In the genomic region with DNA sequence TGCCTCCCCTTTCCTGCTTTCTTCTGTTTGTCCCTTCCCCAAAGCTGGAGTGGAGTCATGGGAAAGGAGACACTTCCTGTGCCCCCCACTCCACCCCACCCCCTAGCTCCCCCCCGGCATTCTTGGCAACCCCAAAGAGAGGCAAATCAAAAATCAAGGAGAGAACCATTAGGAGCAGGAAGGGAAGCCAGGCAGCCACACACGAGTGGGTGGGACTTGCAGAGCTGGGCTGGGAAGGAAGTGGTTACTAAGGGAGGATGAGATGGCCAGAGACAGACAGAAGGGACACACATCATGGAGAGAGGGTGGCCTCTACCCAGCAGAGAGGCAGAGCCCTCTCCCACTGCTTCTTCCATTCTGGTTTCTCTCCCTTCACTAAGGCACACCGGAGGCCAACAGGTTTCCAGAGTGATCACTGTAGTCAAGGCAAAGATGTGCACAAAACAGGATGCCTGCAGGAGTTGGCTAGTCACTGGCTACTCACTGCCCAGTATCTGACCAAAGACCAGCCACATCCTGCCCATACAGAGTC, we compare ENCODE assay signal across 8 mouse cellular contexts. TPM values are rescaled to one million over a fixed set of nuclear protein-coding genes. Genes with fewer than 3 reads are reported as not detected.
DNase-seq lines count a peak whose midpoint lies in the region; ATAC-seq and TF ChIP-seq lines count a peak whose summit lies in the region.

No protein-coding gene starts in this region.

- H3K79me2 ChIP-seq in liver, adult 2 months (ENCODE audit: control insufficient read depth, insufficient read depth, low read length): peaks cover 65% of the 10 kb centered on the region

- H3K4me2 ChIP-seq in forebrain, embryonic 14.5 days (ENCODE audit: low read length): peak overlapping the region; percentile 25

- no peak for TF ChIP-seq CTCF in liver, adult 2 months (IDR thresholded peaks at IDR 0.05; ENCODE audit: low read depth, low read length)

- peak overlapping the region; percentile 15; the same call in 1 of the 2 replicates for H3K27ac ChIP-seq in liver, adult 2 months (replicated peaks; ENCODE audit: insufficient read depth, low read depth, low read length)
- peak overlapping the region; percentile 65 for H3K27ac ChIP-seq in forebrain, embryonic 14.5 days (ENCODE audit: low read depth, low read length)

- DNase-seq in liver, adult 2 months (ENCODE audit: extremely low read depth, low read depth, low spot score): no peak
- DNase-seq in liver: no peak
- DNase-seq in forebrain, embryonic 14.5 days (ENCODE audit: low spot score): no peak
- DNase-seq in induced T-regulatory cell, adult 2 months (ENCODE audit: low read depth): peak; percentile 62
- DNase-seq in lung, postnatal 36 days: peak; percentile 75
- no peak for DNase-seq in T-cell, adult 2 months (ENCODE audit: low spot score)
- DNase-seq in ovary, postnatal 36 days (ENCODE audit: low spot score): no peak
- no peak for DNase-seq in cerebellum, adult 11-12 months

- H3K36me3 ChIP-seq in liver, adult 2 months (ENCODE audit: control insufficient read depth, insufficient read depth, low read length): no peaks in the 10 kb centered on the region
- H3K36me3 ChIP-seq in forebrain, embryonic 14.5 days (ENCODE audit: control insufficient read depth, insufficient read depth, low read length): no peaks in the 10 kb centered on the region; the same call in 1 of the 2 replicates

- 38% methylated on average over 3 of the region's 3 CpGs for WGBS in liver, adult 2 months
- 34% methylated on average over 3 of the region's 3 CpGs for WGBS in forebrain, embryonic 14.5 days

- no peaks in the 10 kb centered on the region for H3K27me3 ChIP-seq in liver, adult 2 months (ENCODE audit: control insufficient read depth, insufficient read depth, low read length)
- H3K27me3 ChIP-seq in forebrain, embryonic 14.5 days (replicated peaks; ENCODE audit: control insufficient read depth, insufficient read depth, low read length): no peaks in the 10 kb centered on the region

- no peak overlapping the region for H3K9ac ChIP-seq in liver, adult 2 months (ENCODE audit: low read depth, low read length)
- no peak overlapping the region for H3K9ac ChIP-seq in forebrain, embryonic 14.5 days (ENCODE audit: low read length)

- ATAC-seq in forebrain, embryonic 14.5 days: no peak

- no peak overlapping the region for H3K4me3 ChIP-seq in liver, adult 2 months (ENCODE audit: insufficient read depth, low read depth, low read length)
- H3K4me3 ChIP-seq in forebrain, embryonic 14.5 days (ENCODE audit: low read depth, low read length): no peak overlapping the region

- TF ChIP-seq POLR2A in liver, adult 2 months (IDR thresholded peaks at IDR 0.05; ENCODE audit: extremely low read depth, insufficient read depth, low read length): no peak

- H3K4me1 ChIP-seq in liver, adult 2 months (ENCODE audit: control insufficient read depth, insufficient read depth, low read length): peaks cover 21% of the 10 kb centered on the region
- H3K4me1 ChIP-seq in forebrain, embryonic 14.5 days (ENCODE audit: control insufficient read depth, insufficient read depth, low read length): peaks cover 32% of the 10 kb centered on the region

- H3K9me3 ChIP-seq in forebrain, embryonic 14.5 days (replicated peaks; ENCODE audit: control insufficient read depth, low read length): no peaks in the 10 kb centered on the region

RNA-seq across cellular contexts. Expression of a gene that starts 43.3 kb away (rescaled TPM):
- total RNA-seq in liver, adult 2 months (2014; rRNA removed): 4.2 and 7.5 TPM in 2 replicates
- 19.3 and 19.5 TPM in 2 replicates for polyA plus RNA-seq in liver, adult 2 months (2012; rRNA removed)
- 16.2 and 17.1 TPM in 2 replicates for polyA plus RNA-seq in forebrain, embryonic 14.5 days (2014; fragmentation: Nextera tagmentation; extraction: Ambion mirVana)

Comparison
In these comparisons a context has a peak if more than half of its experiments do, and no peak if none do; other contexts are left out.
1. DNase-seq: peak in induced T-regulatory cell, adult 2 months (single experiment) and lung, postnatal 36 days (single experiment); none in liver, adult 2 months (single experiment), liver (single experiment), forebrain, embryonic 14.5 days (single experiment), T-cell, adult 2 months (single experiment), ovary, postnatal 36 days (single experiment) and cerebellum, adult 11-12 months (single experiment).